Mouse (Mus musculus) forebrain, postnatal 0 days (tissue): ENCODE measurements around the gene Anapc16. TPM values are rescaled to one million over a fixed set of nuclear protein-coding genes. Genes with fewer than 3 reads are reported as not detected.

Source experiments
- ATAC-seq: fragments of 200-750 bp; cut with Nextera tagmentation; 2 replicates; pipeline ENCODE4 v1.8.0; 2017; ENCODE audit warnings: mild to moderate bottlenecking, moderate library complexity
- DNase-seq: peaks from one replicate; pipeline ENCODE4 v3.0.0-alpha.2; 2015
- H3K27ac ChIP-seq: fragments of 300-500 bp; sonication (generic); 2 replicates; pipeline ENCODE4 v1.5.1; 2014; ENCODE audit warnings: low read depth, mild to moderate bottlenecking, antibody characterized with exemption, low read length, moderate library complexity, mixed read lengths
- H3K27me3 ChIP-seq: fragments of 300-500 bp; sonication (generic); 2 replicates; pipeline ENCODE4 v1.6.1; 2014; ENCODE audit warnings: mild to moderate bottlenecking, low read length, mixed read lengths; ENCODE audit not compliant: insufficient read depth
- H3K36me3 ChIP-seq: fragments of 300-500 bp; sonication (generic); 2 replicates; pipeline ENCODE4 v1.6.1; 2014; ENCODE audit warnings: mild to moderate bottlenecking, moderate library complexity; ENCODE audit not compliant: insufficient read depth
- H3K4me1 ChIP-seq: fragments of 300-500 bp; sonication (generic); 2 replicates; pipeline ENCODE4 v1.6.1; 2014; ENCODE audit warnings: antibody characterized with exemption; ENCODE audit not compliant: insufficient read depth
- H3K4me2 ChIP-seq: fragments of 300-500 bp; sonication (generic); 2 replicates; pipeline ENCODE4 v1.6.1; 2014; ENCODE audit warnings: low read depth, mild to moderate bottlenecking, moderate library complexity
- H3K4me3 ChIP-seq: fragments of 300-500 bp; sonication (generic); 2 replicates; pipeline ENCODE4 v1.5.1; 2014; ENCODE audit warnings: low read depth, low read length, mixed read lengths
- H3K9ac ChIP-seq: fragments of 300-500 bp; sonication (generic); 2 replicates; pipeline ENCODE4 v1.6.1; 2014; ENCODE audit warnings: mild to moderate bottlenecking
- H3K9me3 ChIP-seq: fragments of 300-500 bp; sonication (generic); 2 replicates; pipeline ENCODE4 v1.6.1; 2016; ENCODE audit warnings: low read length
- CTCF ChIP-seq: sonication (generic); IDR thresholded peaks from 2 replicates; pipeline ENCODE4 v1.5.1; 2016; ENCODE audit warnings: antibody characterized with exemption, control low read depth, low read depth
- WGBS: fragments of 180-500 bp; shearing (Covaris S2); extraction: QIAGEN DNeasy Blood & Tissue Kit; methylation state at CpG from one replicate; pipeline ENCODE4 v1.1.7; 2014; 5-methylcytosine and 5-hydroxymethylcytosine counted together
- polyA plus RNA-seq: library from polyadenylated mRNA; unstranded; fragments of >200 nt; fragmentation: Nextera tagmentation; extraction: Ambion mirVana; gene quantifications from 2 replicates; pipeline ENCODE4 v1.2.1, GENCODE M21; 2015
- total RNA-seq: library from RNA; depleted of rRNA; stranded (reverse); fragments of >200 nt; gene quantifications from 2 replicates; pipeline ENCODE4 v1.2.3, GENCODE M21; 2014

Gene Anapc16
- total and polyA plus RNA-seq, 2 experiments from 2014 or later = 115 to 117 TPM

- no peaks in the 10 kb centered on the region for H3K27me3 ChIP-seq
- no peak for TF ChIP-seq CTCF
- ATAC-seq (no peak), DNase-seq (no peak)
- H3K36me3 ChIP-seq = no peaks in the 10 kb centered on the region
- no peak overlapping the region for H3K4me3 ChIP-seq
- WGBS = 71% methylated on average over 6 of the region's 6 CpGs
- H3K9ac ChIP-seq = no peak overlapping the region
- no peak overlapping the region for H3K4me2 ChIP-seq
- H3K9me3 ChIP-seq = no peaks in the 10 kb centered on the region
- no peak overlapping the region for H3K27ac ChIP-seq
- peaks cover 19% of the 10 kb centered on the region; the same call in 1 of the 2 replicates for H3K4me1 ChIP-seq
Measured at GRCm38 (mm10) chr10:59967309-59967942, 35.5 kb downstream of the Anapc16 start.

GRCm38 (mm10) chr10:59966743-59967142, 36.2 kb downstream of the Anapc16 start:
- ATAC-seq (no peak), DNase-seq (no peak)
- no peak overlapping the region for H3K9ac ChIP-seq
- no peaks in the 10 kb centered on the region for H3K36me3 ChIP-seq
- no peaks in the 10 kb centered on the region for H3K9me3 ChIP-seq
- no peaks in the 10 kb centered on the region for H3K27me3 ChIP-seq
- H3K4me2 ChIP-seq = no peak overlapping the region
- TF ChIP-seq CTCF = peak; percentile 38
- no peak overlapping the region for H3K4me3 ChIP-seq
- no peak overlapping the region for H3K27ac ChIP-seq
- WGBS = 88% methylated on average over 6 of the region's 6 CpGs
- H3K4me1 ChIP-seq = peaks cover 19% of the 10 kb centered on the region; the same call in 1 of the 2 replicates

GRCm38 (mm10) chr10:59965788-59966187, 37.1 kb downstream of the Anapc16 start:
- H3K4me1 ChIP-seq = peaks cover 17% of the 10 kb centered on the region; the same call in 1 of the 2 replicates
- H3K27ac ChIP-seq = peak overlapping the region; percentile 35; the same call in 1 of the 2 replicates
- no peak overlapping the region for H3K4me2 ChIP-seq
- no peak overlapping the region for H3K9ac ChIP-seq
- H3K9me3 ChIP-seq = no peaks in the 10 kb centered on the region
- no peak for DNase-seq
- WGBS = 81% methylated on average over 8 of the region's 8 CpGs
- H3K36me3 ChIP-seq = no peaks in the 10 kb centered on the region
- ATAC-seq = no peak
- no peak for TF ChIP-seq CTCF
- H3K27me3 ChIP-seq = no peaks in the 10 kb centered on the region
- no peak overlapping the region for H3K4me3 ChIP-seq

DNA sequence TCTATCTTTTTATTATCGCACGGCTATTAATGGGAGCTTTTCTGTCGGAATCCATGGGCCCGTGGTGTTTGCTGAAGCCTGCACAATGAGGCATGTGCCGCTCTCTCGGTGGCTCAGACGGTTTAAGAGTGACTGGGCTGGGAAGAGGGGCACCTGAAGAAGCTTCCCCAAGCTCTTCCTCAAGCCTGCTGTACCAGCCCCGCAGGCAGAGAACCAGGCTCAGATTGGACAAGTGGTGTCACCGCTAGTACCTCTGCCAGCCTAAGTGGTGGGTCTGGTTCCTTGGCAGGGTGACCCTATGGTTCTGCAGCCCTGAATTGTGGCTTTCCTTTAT, 37.6 kb downstream of the Anapc16 start:
- Histone ChIP-seq H3K9me3 (no peaks in the 10 kb centered on the region), H3K9ac (0 out of 2 replicates have a peak overlapping the region, but pooled peaks have one; percentile 31), H3K4me3 (no peak overlapping the region), H3K27ac (peak overlapping the region; percentile 57; the same call in 1 of the 2 replicates), H3K4me2 (0 out of 2 replicates have a peak overlapping the region, but pooled peaks have one; percentile 38), H3K4me1 (peaks cover 12% of the 10 kb centered on the region; the same call in 1 of the 2 replicates), H3K36me3 (no peaks in the 10 kb centered on the region), H3K27me3 (no peaks in the 10 kb centered on the region)
- WGBS = 29% methylated on average over 9 of the region's 9 CpGs
- DNase-seq (no peak), ATAC-seq (no peak)
- TF ChIP-seq CTCF = no peak

DNA sequence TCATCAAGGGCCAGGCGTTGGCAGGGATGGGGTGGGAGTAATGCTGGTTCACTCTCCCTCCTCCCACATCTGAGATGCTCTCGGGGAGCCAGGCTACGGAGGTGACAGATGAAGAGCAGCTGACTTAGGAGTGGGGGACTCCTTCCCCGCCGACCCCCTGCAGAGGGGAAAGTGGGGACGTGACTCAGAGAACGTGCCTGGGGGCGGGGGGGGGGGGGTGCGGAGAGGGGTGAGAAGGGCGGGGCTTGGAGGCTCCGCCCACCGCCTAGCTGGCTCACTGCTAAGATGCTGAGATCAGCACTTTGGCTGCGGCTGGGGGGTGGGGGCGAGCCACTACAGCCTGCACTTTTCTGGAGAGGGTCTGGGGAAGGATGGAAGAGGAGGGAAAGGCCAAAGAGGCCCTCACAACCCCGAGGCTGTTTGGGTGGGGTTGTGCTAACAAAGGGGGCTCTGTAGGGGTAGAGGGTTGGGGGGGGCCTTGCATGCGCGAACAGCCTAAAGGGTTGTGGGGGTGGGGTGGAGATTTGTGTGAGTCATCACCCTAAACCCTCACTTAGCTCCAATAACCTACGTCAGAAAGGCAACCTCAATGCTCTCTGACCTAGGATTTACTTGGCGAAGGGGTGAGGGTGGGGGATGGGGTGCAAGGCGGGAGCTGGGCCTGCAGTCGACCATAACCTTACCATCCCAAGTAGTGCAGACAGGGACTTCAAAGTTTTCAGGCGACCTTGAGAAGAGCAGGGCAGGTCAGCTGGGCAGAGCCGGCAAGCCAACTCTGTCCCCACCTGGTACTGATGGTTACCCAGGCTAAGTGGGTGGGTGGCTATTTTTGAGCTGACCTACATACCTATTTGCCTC, 38.2 kb downstream of the Anapc16 start:
- peak; percentile 63 for ATAC-seq
- peak; percentile 61 for DNase-seq
- Histone ChIP-seq H3K4me3 (no peak overlapping the region), H3K4me2 (peak overlapping the region; percentile 38), H3K36me3 (no peaks in the 10 kb centered on the region), H3K4me1 (peaks cover 10% of the 10 kb centered on the region; the same call in 1 of the 2 replicates), H3K27me3 (no peaks in the 10 kb centered on the region), H3K27ac (0 out of 2 replicates have a peak overlapping the region, but pooled peaks have one; percentile 57), H3K9me3 (no peaks in the 10 kb centered on the region), H3K9ac (0 out of 2 replicates have a peak overlapping the region, but pooled peaks have one; percentile 31)
- WGBS = 6% methylated on average over 22 of the region's 23 CpGs
- no peak for TF ChIP-seq CTCF

- Histone ChIP-seq H3K4me1 (peaks cover 15% of the 10 kb centered on the region), H3K36me3 (no peaks in the 10 kb centered on the region), H3K27me3 (no peaks in the 10 kb centered on the region), H3K4me3 (no peak overlapping the region), H3K9ac (no peak overlapping the region), H3K27ac (no peak overlapping the region), H3K9me3 (no peaks in the 10 kb centered on the region), H3K4me2 (no peak overlapping the region)
- DNase-seq (no peak), ATAC-seq (no peak)
- TF ChIP-seq CTCF = no peak
- 59% methylated on average over 2 of the region's 2 CpGs for WGBS
Measured at GRCm38 (mm10) chr10:59963609-59964008, 39.3 kb downstream of the Anapc16 start.

GRCm38 (mm10) chr10:59959517-59959916, 43.4 kb downstream of the Anapc16 start:
- DNase-seq (no peak), ATAC-seq (no peak)
- peak overlapping the region; percentile 73; the same call in 1 of the 2 replicates for H3K27ac ChIP-seq
- H3K4me1 ChIP-seq = peaks cover 23% of the 10 kb centered on the region
- no peaks in the 10 kb centered on the region for H3K9me3 ChIP-seq
- no peak for TF ChIP-seq CTCF
- no peaks in the 10 kb centered on the region for H3K27me3 ChIP-seq
- 64% methylated on average over 11 of the region's 12 CpGs for WGBS
- H3K4me2 ChIP-seq = no peak overlapping the region
- no peaks in the 10 kb centered on the region for H3K36me3 ChIP-seq
- no peak overlapping the region for H3K4me3 ChIP-seq
- no peak overlapping the region for H3K9ac ChIP-seq
